Mouse (Mus musculus) forebrain, embryonic 14.5 days (tissue): Measurements from ENCODE around the gene She. TPM values are rescaled to one million over a fixed set of nuclear protein-coding genes. Genes with fewer than 3 reads are reported as not detected.

ENCODE experiments used
- ATAC-seq: fragments of 200-750 bp; cut with Nextera tagmentation; 2 replicates; pipeline ENCODE4 v1.8.0; 2017; ENCODE audit warnings: mild to moderate bottlenecking, moderate library complexity
- DNase-seq: peaks from one replicate; pipeline ENCODE4 v3.0.0-alpha.2; 2015; ENCODE audit warnings: low spot score
- H3K27ac ChIP-seq: fragments of 300-500 bp; sonication (generic); 2 replicates; pipeline ENCODE4 v1.5.1; 2014; ENCODE audit warnings: low read depth, mild to moderate bottlenecking, control low read depth, low read length, moderate library complexity
- H3K27me3 ChIP-seq: fragments of 300-500 bp; sonication (generic); replicated peaks from 2 replicates; pipeline ENCODE4 v1.6.1; 2014; ENCODE audit warnings: low read length, control low read depth, mixed read lengths; ENCODE audit not compliant: control insufficient read depth, insufficient read depth
- H3K36me3 ChIP-seq: fragments of 300-500 bp; sonication (generic); 2 replicates; pipeline ENCODE4 v1.6.1; 2014; ENCODE audit warnings: low read length, control low read depth; ENCODE audit not compliant: control insufficient read depth, insufficient read depth
- H3K4me1 ChIP-seq: fragments of 300-500 bp; sonication (generic); 2 replicates; pipeline ENCODE4 v1.6.1; 2014; ENCODE audit warnings: antibody characterized with exemption, low read length, control low read depth; ENCODE audit not compliant: control insufficient read depth, insufficient read depth
- H3K4me2 ChIP-seq: fragments of 300-500 bp; sonication (generic); 2 replicates; pipeline ENCODE4 v1.6.1; 2014; ENCODE audit warnings: mild to moderate bottlenecking, control low read depth, low read length
- H3K4me3 ChIP-seq: fragments of 300-500 bp; sonication (generic); 2 replicates; pipeline ENCODE4 v1.5.1; 2014; ENCODE audit warnings: low read depth, low read length, control low read depth
- H3K9ac ChIP-seq: fragments of 300-500 bp; sonication (generic); 2 replicates; pipeline ENCODE4 v1.6.1; 2014; ENCODE audit warnings: mild to moderate bottlenecking, low read length, control low read depth, moderate library complexity
- H3K9me3 ChIP-seq: fragments of 300-500 bp; sonication (generic); replicated peaks from 2 replicates; pipeline ENCODE4 v1.6.1; 2016; ENCODE audit warnings: low read length, control low read depth, mixed read lengths; ENCODE audit not compliant: control insufficient read depth
- WGBS: fragments of 180-500 bp; shearing (Covaris S2); extraction: QIAGEN DNeasy Blood & Tissue Kit; methylation state at CpG from one replicate; pipeline ENCODE4 v1.1.7; 2014; 5-methylcytosine and 5-hydroxymethylcytosine counted together
- polyA plus RNA-seq: library from polyadenylated mRNA; unstranded; fragments of >200 nt; fragmentation: Nextera tagmentation; extraction: Ambion mirVana; gene quantifications from 2 replicates; pipeline ENCODE4 v1.2.1, GENCODE M21; 2014

The She gene
- polyA plus RNA-seq, 1 experiment from 2014 or later, result 0.93 TPM

GRCm38 (mm10) chr3:89870472-89871271 is 39.5 kb downstream of the She start:
- Histone ChIP-seq H3K36me3 (no peaks in the 10 kb centered on the region), H3K27ac (no peak overlapping the region), H3K9me3 (no peaks in the 10 kb centered on the region), H3K4me2 (no peak overlapping the region), H3K27me3 (no peaks in the 10 kb centered on the region), H3K9ac (no peak overlapping the region), H3K4me3 (no peak overlapping the region), H3K4me1 (peaks cover 10% of the 10 kb centered on the region)
- WGBS, result 88% methylated on average over 22 of the region's 22 CpGs
- ATAC-seq (no peak), DNase-seq (no peak)

- H3K27me3 ChIP-seq, result no peaks in the 10 kb centered on the region
- no peak overlapping the region for H3K27ac ChIP-seq
- H3K36me3 ChIP-seq, result no peaks in the 10 kb centered on the region
- DNase-seq, result no peak
- ATAC-seq, result no peak
- peaks cover 10% of the 10 kb centered on the region for H3K4me1 ChIP-seq
- no peak overlapping the region for H3K9ac ChIP-seq
- H3K4me2 ChIP-seq, result no peak overlapping the region
- WGBS, result 81% methylated on average over 8 of the region's 8 CpGs
- H3K9me3 ChIP-seq, result no peaks in the 10 kb centered on the region
- no peak overlapping the region for H3K4me3 ChIP-seq
Observed at GRCm38 (mm10) chr3:89871339-89871914, 40.3 kb downstream of the She start.

DNA sequence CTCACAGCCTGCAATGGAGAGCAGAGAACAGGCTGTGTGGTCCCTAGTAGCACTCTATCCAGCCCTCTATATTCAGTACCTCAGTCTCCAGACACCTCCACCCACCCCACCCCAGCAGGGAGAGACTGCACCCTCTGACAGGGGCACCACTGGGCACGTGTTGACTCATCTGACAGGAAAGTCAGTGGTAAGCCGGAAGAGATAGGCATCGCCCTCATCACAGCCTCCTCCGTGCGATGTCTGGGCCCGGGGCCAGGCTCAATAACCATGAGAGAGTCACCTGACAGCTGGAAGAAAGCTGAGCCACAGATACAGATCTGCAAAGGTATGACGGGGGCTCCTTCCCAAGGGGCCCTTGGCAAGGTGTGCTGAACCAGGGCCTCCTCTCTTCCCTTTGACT is 41.0 kb downstream of the She start:
- ATAC-seq (no peak), DNase-seq (no peak)
- Histone ChIP-seq H3K9ac (no peak overlapping the region), H3K4me1 (peaks cover 10% of the 10 kb centered on the region), H3K27ac (no peak overlapping the region; the same call in 1 of the 2 replicates), H3K4me3 (no peak overlapping the region), H3K36me3 (no peaks in the 10 kb centered on the region), H3K9me3 (no peaks in the 10 kb centered on the region), H3K4me2 (no peak overlapping the region), H3K27me3 (no peaks in the 10 kb centered on the region)
- WGBS, result 79% methylated on average over 7 of the region's 7 CpGs

DNA sequence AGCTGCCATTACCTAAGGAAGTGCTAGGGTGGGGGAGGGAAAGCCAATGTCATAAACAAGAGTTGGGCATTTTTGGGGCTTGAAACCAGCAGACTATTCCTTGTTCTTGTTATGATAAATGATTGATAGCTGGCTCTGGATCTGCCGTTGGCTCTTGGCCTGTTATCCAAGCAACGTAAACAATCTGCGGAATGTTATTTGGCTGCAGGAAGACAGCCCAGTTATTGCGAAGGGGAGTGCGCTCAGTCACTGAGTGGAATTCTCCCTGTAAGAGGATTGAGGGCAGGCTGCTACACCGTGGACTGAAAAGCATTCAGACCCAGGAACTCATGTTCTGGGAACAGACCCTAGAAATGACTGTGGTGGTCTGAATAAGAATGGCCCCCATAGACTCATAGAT is 41.5 kb downstream of the She start:
- 74% methylated on average over 6 of the region's 6 CpGs for WGBS
- H3K4me3 ChIP-seq, result no peak overlapping the region
- no peak overlapping the region for H3K4me2 ChIP-seq
- H3K9me3 ChIP-seq, result no peaks in the 10 kb centered on the region
- H3K9ac ChIP-seq, result no peak overlapping the region
- peaks cover 10% of the 10 kb centered on the region for H3K4me1 ChIP-seq
- DNase-seq, result peak; percentile 58
- no peak overlapping the region for H3K27ac ChIP-seq
- no peaks in the 10 kb centered on the region for H3K36me3 ChIP-seq
- H3K27me3 ChIP-seq, result no peaks in the 10 kb centered on the region
- ATAC-seq, result no peak

DNA sequence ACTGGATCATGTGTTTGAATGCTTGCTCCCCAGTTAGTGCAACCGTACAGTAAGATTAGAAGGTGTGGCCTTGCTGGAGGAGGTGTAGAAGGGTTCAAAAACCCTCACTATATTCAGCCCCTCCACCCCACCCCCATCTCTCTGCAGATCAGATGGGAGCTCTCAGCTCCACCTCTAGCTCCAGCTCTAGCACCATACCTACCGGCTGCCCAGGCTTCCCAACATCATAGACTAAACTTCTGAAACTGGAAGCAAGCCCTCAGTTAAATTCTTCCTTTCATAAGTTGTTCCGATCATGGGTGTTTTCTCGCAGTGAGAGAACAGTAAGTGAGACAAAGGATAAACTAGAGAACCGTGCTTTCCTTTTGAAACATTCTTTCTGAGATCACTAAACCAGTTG is 42.9 kb downstream of the She start:
- no peak overlapping the region for H3K4me3 ChIP-seq
- ATAC-seq (no peak), DNase-seq (no peak)
- H3K4me1 ChIP-seq, result peaks cover 1% of the 10 kb centered on the region; the same call in 1 of the 2 replicates
- H3K9ac ChIP-seq, result no peak overlapping the region
- H3K27ac ChIP-seq, result no peak overlapping the region
- H3K9me3 ChIP-seq, result no peaks in the 10 kb centered on the region
- 89% methylated on average over 5 of the region's 5 CpGs for WGBS
- H3K4me2 ChIP-seq, result no peak overlapping the region
- no peaks in the 10 kb centered on the region for H3K36me3 ChIP-seq
- H3K27me3 ChIP-seq, result no peaks in the 10 kb centered on the region

GRCm38 (mm10) chr3:89875021-89875420 is 43.9 kb downstream of the She start:
- no peak overlapping the region for H3K27ac ChIP-seq
- H3K27me3 ChIP-seq, result no peaks in the 10 kb centered on the region
- no peak overlapping the region for H3K4me3 ChIP-seq
- no peak for ATAC-seq
- H3K9ac ChIP-seq, result no peak overlapping the region
- H3K9me3 ChIP-seq, result no peaks in the 10 kb centered on the region
- no peaks in the 10 kb centered on the region for H3K4me1 ChIP-seq
- no peak for DNase-seq
- WGBS, result 84% methylated on average over 9 of the region's 9 CpGs
- no peaks in the 10 kb centered on the region for H3K36me3 ChIP-seq
- H3K4me2 ChIP-seq, result no peak overlapping the region

- Histone ChIP-seq H3K4me1 (no peaks in the 10 kb centered on the region), H3K27ac (no peak overlapping the region), H3K4me3 (no peak overlapping the region), H3K4me2 (no peak overlapping the region), H3K36me3 (no peaks in the 10 kb centered on the region), H3K9ac (no peak overlapping the region), H3K27me3 (no peaks in the 10 kb centered on the region), H3K9me3 (no peaks in the 10 kb centered on the region)
- ATAC-seq, result no peak
- DNase-seq, result no peak
- 75% methylated on average over 8 of the region's 8 CpGs for WGBS
Observed at GRCm38 (mm10) chr3:89875781-89876180, 44.6 kb downstream of the She start.

- Histone ChIP-seq H3K27me3 (no peaks in the 10 kb centered on the region), H3K27ac (no peak overlapping the region), H3K4me1 (no peaks in the 10 kb centered on the region), H3K9me3 (no peaks in the 10 kb centered on the region), H3K9ac (no peak overlapping the region), H3K4me3 (no peak overlapping the region), H3K4me2 (no peak overlapping the region), H3K36me3 (no peaks in the 10 kb centered on the region)
- DNase-seq (no peak), ATAC-seq (no peak)
- WGBS, result 70% methylated on average over 4 of the region's 4 CpGs
Observed at GRCm38 (mm10) chr3:89876469-89876868, 45.3 kb downstream of the She start.

DNA sequence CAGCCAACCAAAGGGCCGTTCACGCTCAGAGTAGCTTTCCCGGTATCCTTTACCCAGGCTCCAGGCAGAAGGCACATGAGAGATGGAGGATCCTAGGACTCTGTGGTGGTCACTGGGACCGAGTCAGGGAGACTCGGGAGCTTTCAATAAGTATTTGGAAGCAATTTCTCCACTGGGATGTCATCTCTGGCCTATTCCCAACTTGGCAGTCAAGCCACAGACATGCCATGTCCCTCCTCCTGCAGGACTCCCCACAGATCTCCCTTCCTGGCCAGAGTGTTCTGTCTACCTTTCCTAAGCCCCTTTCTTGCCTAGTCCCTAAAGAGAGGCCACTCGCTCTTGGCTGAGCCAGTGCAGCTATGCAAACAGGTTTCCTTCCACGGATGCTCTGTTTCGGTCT is 46.0 kb downstream of the She start:
- H3K4me1 ChIP-seq, result no peaks in the 10 kb centered on the region
- H3K4me3 ChIP-seq, result no peak overlapping the region
- no peak overlapping the region for H3K4me2 ChIP-seq
- ATAC-seq (no peak), DNase-seq (no peak)
- no peaks in the 10 kb centered on the region for H3K27me3 ChIP-seq
- no peaks in the 10 kb centered on the region for H3K9me3 ChIP-seq
- no peaks in the 10 kb centered on the region for H3K36me3 ChIP-seq
- no peak overlapping the region for H3K27ac ChIP-seq
- no peak overlapping the region for H3K9ac ChIP-seq
- 76% methylated on average over 8 of the region's 8 CpGs for WGBS
